Mouse (Mus musculus) brain, embryonic 14.5 days (tissue): ENCODE data around the gene Gm21976. TPM values are rescaled to one million over a fixed set of nuclear protein-coding genes. Genes with fewer than 3 reads are reported as not detected.

ENCODE experiments used
- DNase-seq: peaks from one replicate; pipeline ENCODE4 v3.0.0-alpha.2; 2011; ENCODE audit warnings: low read depth
- CTCF ChIP-seq: fragments of 200-500 bp; IDR thresholded peaks from 2 replicates; pipeline ENCODE4 v1.5.1; 2012; ENCODE audit warnings: inconsistent platforms, mild to moderate bottlenecking, moderate library complexity, borderline replicate concordance; ENCODE audit not compliant: insufficient read depth, insufficient read length; ENCODE audit errors: extremely low read depth
- POLR2A ChIP-seq: fragments of 200-500 bp; IDR thresholded peaks from 2 replicates; pipeline ENCODE4 v1.6.1; 2012; ENCODE audit warnings: mild to moderate bottlenecking, inconsistent platforms, borderline replicate concordance; ENCODE audit not compliant: poor library complexity, insufficient read depth, insufficient read length, severe bottlenecking; ENCODE audit errors: extremely low read depth
- polyA plus RNA-seq: library from polyadenylated mRNA; depleted of rRNA; stranded (reverse); fragments of >200 nt; gene quantifications from 2 replicates; pipeline ENCODE4 v1.2.3, GENCODE M21; 2012

The Gm21976 gene
- polyA plus RNA-seq, 1 experiment = not detected

- TF ChIP-seq CTCF = no peak
- no peak for TF ChIP-seq POLR2A
- DNase-seq = no peak
Observed at GRCm38 (mm10) chr13:98317246-98317677, 37.6 kb downstream of the Gm21976 start.

GRCm38 (mm10) chr13:98317911-98318310, 38.2 kb downstream of the Gm21976 start:
- no peak for DNase-seq
- TF ChIP-seq CTCF (no peak), POLR2A (no peak)

GRCm38 (mm10) chr13:98325034-98325433, 45.3 kb downstream of the Gm21976 start:
- TF ChIP-seq CTCF (no peak), POLR2A (no peak)
- no peak for DNase-seq

GRCm38 (mm10) chr13:98332106-98332505, 52.4 kb downstream of the Gm21976 start:
- DNase-seq = no peak
- TF ChIP-seq POLR2A = no peak
- TF ChIP-seq CTCF = peak; percentile 15; the same call in 1 of the 2 replicates

GRCm38 (mm10) chr13:98336205-98336604, 56.5 kb downstream of the Gm21976 start:
- TF ChIP-seq POLR2A = no peak
- no peak for TF ChIP-seq CTCF
- DNase-seq = no peak

GRCm38 (mm10) chr13:98340506-98340905, 60.8 kb downstream of the Gm21976 start:
- no peak for TF ChIP-seq POLR2A
- no peak for TF ChIP-seq CTCF
- DNase-seq = no peak

- no peak for DNase-seq
- no peak for TF ChIP-seq POLR2A
- TF ChIP-seq CTCF = no peak
Observed at GRCm38 (mm10) chr13:98349491-98349890, 69.8 kb downstream of the Gm21976 start.

GRCm38 (mm10) chr13:98351527-98351926, 71.8 kb downstream of the Gm21976 start:
- DNase-seq = peak; percentile 46
- TF ChIP-seq CTCF (peak; percentile 59), POLR2A (no peak)

GRCm38 (mm10) chr13:98352381-98352975, 72.8 kb downstream of the Gm21976 start:
- TF ChIP-seq POLR2A = no peak
- no peak for TF ChIP-seq CTCF
- peak; percentile 57 for DNase-seq

- TF ChIP-seq CTCF (no peak), POLR2A (no peak)
- no peak for DNase-seq
Observed at GRCm38 (mm10) chr13:98353709-98354089, 74.0 kb downstream of the Gm21976 start.

GRCm38 (mm10) chr13:98354090-98354801, 74.6 kb downstream of the Gm21976 start, which contains the start of gene Foxd1:
Gene Foxd1 (plus strand): TSS chr13:98354242.
- peak; percentile 81 for DNase-seq
- TF ChIP-seq POLR2A (no peak), CTCF (no peak)

GRCm38 (mm10) chr13:98354871-98355558, 75.3 kb downstream of the Gm21976 start:
- peak; percentile 77 for DNase-seq
- TF ChIP-seq POLR2A = no peak
- TF ChIP-seq CTCF = no peak

- DNase-seq = peak; percentile 20
- no peak for TF ChIP-seq CTCF
- TF ChIP-seq POLR2A = no peak
Observed at GRCm38 (mm10) chr13:98355559-98356111, 75.9 kb downstream of the Gm21976 start.
